Mouse (Mus musculus) testis, adult 2 months (tissue): ENCODE measurements around the gene Nmrk1.

ENCODE experiments used
- CTCF ChIP-seq: fragments of 200-500 bp; IDR thresholded peaks from 2 replicates; pipeline ENCODE4 v1.5.1; 2012; ENCODE audit warnings: low read depth, mild to moderate bottlenecking, inconsistent platforms, low read length, moderate library complexity; ENCODE audit not compliant: control insufficient read depth, insufficient read depth, insufficient replicate concordance
- POLR2A ChIP-seq: fragments of 200-500 bp; IDR thresholded peaks from 2 replicates; pipeline ENCODE4 v1.6.1; 2012; ENCODE audit warnings: low read depth, mild to moderate bottlenecking, inconsistent platforms, low read length, moderate library complexity; ENCODE audit not compliant: control insufficient read depth

DNA sequence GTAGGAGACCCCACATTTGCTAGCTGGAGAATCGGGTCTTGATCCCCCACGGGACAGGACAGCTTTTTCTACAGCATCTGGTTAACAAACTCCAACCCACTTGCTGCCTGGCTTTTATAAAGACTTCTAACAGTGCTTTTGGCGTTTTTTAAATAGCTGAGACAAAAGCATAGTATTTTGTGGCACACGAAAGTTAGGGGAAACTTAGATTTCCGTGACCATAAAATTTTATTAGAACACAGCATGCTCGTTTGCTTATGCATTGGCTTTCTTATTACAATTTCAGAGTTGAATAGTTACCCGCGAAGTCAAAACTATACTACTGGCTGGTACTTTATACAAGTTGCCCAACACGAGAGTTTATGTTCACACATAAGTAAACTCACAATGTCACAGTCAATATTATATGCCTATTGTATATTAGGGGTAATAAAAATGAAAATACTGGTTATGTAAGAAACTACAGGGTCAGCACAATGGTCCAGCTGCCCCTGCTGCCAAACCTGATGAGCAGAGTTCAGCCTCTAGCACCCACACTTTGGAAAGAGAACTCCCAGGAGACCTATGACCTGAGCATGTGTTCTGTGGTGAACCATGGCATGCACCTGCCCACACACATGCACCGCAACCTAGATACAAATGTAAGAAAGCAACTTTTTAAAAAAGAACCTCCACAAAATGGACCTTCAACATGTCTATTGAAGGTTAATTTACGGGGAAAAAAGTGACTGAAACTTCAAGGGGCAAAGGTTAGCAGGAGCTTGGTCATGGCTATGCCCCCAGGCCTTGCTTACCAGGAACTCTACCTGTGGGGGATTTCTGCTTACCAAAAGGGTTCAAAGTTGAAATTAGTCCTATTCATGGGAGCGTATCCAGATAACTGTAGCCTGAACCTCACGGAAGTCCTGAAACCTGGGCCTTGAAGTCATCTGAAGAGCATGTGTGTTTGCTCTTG, 758 bp downstream of the Nmrk1 start:
- no peak for TF ChIP-seq CTCF
- no peak for TF ChIP-seq POLR2A
